Mouse (Mus musculus): ENCODE results near the gene Rnf216.

GRCm38 (mm10) chr5:143147481-143147880 is 34.7 kb upstream of the Rnf216 start, which contains the start of gene Olfr718-ps1:
- TF ChIP-seq TCF12 (IDR thresholded peaks at IDR 0.05; ENCODE audit: low read depth, low read length) (no peak), CTCF (IDR thresholded peaks at IDR 0.05 in 2 of 3, conservative IDR thresholded peaks at IDR 0.05 in 1 of 3; ENCODE audit: control insufficient read depth in 1 of 3, insufficient read depth in 1 of 3, low read depth in 2 of 3, low read length in 3 of 3, poor library complexity in 1 of 3, severe bottlenecking in 1 of 3) (no peak), RCOR1 (IDR thresholded peaks at IDR 0.05; ENCODE audit: low read depth, low read length) (no peak), CHD2 (IDR thresholded peaks at IDR 0.05; ENCODE audit: low read length) (no peak)
